Mouse (Mus musculus): ENCODE data around the gene 2510009E07Rik.
A peak's percentile ranks its signal among the peaks of the same experiment; 100 is the strongest.

The 2510009E07Rik gene

DNA sequence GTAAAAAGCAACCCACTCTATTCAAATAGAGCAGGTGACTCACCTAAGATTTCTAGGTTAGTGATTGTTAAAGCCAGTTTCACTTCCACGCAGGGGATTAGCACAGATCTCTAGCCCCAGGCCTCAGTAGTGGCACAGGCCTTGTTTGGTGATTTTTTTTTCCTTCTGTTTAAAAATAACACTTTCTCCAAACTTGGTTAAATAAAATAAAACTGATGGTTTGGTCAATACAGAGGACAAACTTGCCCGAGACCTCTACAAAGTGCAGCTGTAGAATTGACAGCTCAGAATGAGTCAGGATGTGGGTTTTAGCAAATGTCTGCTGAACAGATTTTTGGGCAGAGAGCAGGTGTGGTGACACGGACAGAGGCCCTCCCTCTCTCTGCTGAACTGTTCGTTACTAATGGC is 62.6 kb downstream of the 2510009E07Rik start:
- DNase-seq, result no peak

DNA sequence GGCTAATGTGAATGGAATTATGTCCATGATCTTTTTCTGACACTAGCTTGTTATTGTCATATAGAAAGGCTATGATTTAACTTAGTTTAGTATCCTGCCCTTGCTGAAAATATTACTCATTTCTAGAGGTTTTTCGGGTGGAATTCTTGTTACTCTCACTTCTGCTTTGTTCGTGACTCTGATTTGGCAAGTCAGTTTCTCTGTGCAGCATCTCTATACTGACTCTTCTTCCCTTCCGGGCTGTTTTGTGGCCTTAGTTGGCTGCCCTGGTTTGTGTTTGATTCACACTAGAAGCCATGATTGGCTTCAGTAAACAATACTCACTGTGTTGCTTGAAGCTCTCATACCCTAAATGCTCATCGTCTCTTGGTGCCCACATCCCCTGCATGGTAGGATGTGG is 63.9 kb downstream of the 2510009E07Rik start:
- DNase-seq, result no peak

DNA sequence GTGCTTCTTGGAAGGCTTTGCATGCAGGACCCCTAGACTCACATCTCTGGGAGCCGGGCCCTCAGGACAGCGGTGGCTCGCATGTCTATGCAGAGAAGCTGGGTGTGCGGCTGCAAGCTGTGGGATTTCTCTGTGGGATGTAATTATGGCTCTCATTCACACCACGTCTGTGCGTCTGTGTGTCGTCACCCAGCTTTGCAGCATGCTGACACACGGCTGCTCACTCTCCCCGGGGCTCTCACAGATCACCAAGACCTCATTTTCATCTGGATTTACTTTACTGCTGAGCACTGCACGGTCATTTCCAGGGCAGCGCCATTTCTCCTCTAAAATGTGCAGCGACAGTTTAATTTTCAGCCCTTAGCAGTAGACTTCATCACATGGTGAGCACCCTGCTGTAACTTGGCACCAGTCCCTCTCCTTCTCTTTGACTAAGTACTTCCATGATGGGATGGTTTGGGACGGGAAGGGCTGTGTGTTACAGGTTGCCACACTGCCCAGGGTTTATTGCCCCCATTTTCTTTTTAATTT is 66.3 kb downstream of the 2510009E07Rik start:
- DNase-seq, result no peak

DNA sequence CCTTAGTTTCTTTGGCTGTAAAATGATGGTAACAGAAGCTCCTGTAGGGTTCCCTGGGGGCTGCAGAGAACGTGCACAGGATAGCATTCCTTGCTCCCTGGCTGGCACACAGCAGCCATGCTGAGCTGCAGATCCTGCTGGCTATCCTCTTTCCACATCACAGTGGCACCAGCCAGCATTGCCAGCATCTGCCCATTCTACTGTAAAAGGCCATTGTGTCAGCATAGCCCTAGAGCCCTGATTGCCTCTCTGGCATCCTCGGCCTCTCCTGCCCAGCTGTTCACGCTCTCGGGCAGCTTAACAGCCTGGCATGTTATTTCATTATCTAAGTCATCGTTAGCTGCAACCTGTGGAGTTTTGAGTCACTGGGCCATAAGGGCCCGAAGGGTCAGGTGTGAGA is 67.2 kb downstream of the 2510009E07Rik start:
- DNase-seq, result no peak

DNA sequence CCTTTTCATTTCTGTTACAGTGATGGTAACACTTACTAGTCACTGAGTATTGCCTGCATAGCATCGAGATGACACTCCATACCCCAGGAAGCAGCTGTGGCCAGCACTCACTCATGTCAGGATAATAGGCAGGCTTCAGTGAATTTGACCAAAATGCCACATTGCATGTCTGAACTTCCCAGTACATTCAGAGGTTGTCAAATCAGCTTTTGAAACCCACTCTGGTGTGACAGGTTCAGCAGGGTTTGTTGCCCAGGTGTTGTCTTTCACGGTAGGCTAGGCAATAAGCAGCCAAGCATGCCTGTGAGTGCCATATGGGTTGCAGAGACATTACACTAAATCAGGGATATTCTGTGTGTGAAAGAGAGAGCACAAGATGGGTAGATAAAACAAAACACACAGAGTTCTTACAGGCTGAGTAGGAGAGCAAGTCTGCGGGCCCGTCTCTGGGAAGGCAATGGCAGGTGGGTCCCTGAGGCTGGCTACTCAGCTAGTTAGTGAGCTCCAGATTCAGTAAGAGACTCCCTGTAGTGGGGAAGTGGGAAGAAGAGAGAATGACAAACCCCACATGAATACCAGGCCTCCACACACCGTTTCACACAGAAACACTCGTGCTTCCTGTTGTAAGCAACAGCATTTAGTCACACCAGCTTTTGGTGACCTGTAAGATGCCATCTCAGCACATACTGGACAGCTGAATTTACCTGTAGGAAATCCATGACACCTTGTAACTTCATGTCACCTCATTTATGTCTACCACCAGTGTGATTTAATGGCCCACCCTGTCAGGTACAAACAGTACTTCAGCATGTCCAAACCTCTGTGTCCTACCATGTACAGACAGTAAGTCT is 68.5 kb downstream of the 2510009E07Rik start:
- DNase-seq, result no peak

GRCm38 (mm10) chr16:21620630-21621029 is 73.8 kb downstream of the 2510009E07Rik start:
- DNase-seq, result no peak

GRCm38 (mm10) chr16:21615802-21616201 is 78.7 kb downstream of the 2510009E07Rik start:
- peak; percentile 35 for DNase-seq

GRCm38 (mm10) chr16:21610473-21610872 is 84.0 kb downstream of the 2510009E07Rik start:
- DNase-seq, result no peak

DNA sequence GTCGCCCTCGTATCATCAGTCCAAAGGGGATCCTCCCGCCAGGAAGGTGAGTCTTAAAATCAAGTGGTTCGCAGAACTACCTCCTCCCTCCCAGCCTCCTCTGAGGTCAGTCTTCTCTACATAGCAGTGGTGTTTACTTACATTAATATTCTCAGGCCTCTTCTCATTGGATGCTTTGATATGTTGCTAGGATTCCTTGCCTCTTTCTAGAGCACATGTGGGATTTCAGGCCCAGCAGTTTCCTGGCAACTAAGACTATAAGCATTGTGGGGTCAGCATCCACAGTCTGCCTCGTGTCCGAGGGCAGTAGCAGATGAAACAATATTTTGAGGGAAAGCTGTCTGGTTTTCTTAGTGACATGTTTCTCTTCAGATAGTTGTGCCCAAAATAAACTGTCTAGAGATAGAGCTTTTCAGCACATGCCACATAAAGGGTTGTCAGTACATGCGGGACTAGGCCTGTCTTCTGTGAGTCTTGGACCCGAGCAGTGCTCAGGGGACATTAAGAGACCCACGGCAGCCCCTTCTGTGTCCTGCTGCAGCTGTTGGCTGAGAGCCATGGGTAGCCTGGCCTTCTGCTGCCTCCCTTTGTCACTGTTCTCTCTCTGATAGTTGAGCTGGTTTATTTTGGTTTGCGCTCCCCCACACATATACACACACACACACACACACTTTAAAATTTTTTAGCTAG is 86.1 kb downstream of the 2510009E07Rik start:
- DNase-seq, result no peak

DNA sequence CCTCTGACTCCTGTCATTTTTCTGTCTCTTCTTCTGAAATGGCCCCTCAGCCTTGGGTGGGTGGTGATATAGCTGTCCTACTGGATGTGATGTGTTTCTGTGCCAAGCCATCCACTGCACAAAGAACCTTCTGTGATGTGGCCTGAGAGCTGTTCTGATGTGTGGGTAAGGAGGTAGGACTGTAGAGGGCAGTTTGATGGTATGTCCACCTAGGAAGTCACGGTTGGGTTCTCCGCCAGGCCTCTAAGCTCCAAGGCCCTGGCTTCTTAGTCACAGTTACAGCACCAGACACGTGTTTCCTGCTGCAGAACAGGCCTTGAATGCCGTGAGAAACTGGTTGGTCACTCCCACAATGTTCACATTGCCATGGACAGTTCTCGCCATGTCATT is 86.8 kb downstream of the 2510009E07Rik start:
- no peak for DNase-seq

GRCm38 (mm10) chr16:21607021-21607650 is 87.3 kb downstream of the 2510009E07Rik start:
- no peak for DNase-seq

GRCm38 (mm10) chr16:21606249-21607020 is 88.0 kb downstream of the 2510009E07Rik start:
- no peak for DNase-seq

DNA sequence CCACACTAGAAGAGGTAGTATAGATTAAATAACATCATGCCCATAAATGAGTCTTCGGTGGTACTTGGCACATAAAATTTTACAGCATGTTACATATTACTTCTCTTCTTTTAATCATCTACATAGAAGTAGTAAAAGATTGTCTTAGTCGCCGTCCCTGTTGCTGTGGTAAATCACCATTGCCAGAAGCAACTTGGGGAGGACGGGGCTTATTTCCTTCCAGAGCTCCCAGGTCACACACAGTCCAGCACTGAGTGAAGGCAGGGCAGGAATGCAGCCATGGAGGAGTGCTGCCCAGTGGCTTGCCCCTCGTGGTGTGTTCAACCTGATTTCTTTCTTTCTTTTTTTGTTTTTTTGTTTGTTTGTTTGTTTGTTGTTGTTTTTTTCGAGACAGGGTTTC is 90.1 kb downstream of the 2510009E07Rik start:
- no peak for DNase-seq
